Mouse (Mus musculus) limb, embryonic 10.5 days (tissue): ENCODE data around the gene Gipc3. TPM values are rescaled to one million over a fixed set of nuclear protein-coding genes. Genes with fewer than 3 reads are reported as not detected.

Experiments used
- DNase-seq: peaks from one replicate; pipeline ENCODE4 v3.0.0-alpha.2; 2017; ENCODE audit warnings: low spot score
- H3K27ac ChIP-seq: fragments of 300-500 bp; sonication (generic); 2 replicates; pipeline ENCODE4 v1.5.1; 2016; ENCODE audit warnings: mild to moderate bottlenecking
- H3K27me3 ChIP-seq: fragments of 300-500 bp; sonication (generic); 2 replicates; pipeline ENCODE4 v1.6.1; 2016; ENCODE audit warnings: low read depth, mild to moderate bottlenecking; ENCODE audit not compliant: poor library complexity, severe bottlenecking
- H3K36me3 ChIP-seq: fragments of 300-500 bp; sonication (generic); 2 replicates; pipeline ENCODE4 v1.6.1; 2016; ENCODE audit warnings: mild to moderate bottlenecking, moderate library complexity
- H3K4me1 ChIP-seq: fragments of 300-500 bp; sonication (generic); 2 replicates; pipeline ENCODE4 v1.6.1; 2016
- H3K4me3 ChIP-seq: fragments of 300-500 bp; sonication (generic); 2 replicates; pipeline ENCODE4 v1.5.1; 2016; ENCODE audit warnings: mild to moderate bottlenecking, moderate library complexity
- H3K9me3 ChIP-seq: fragments of 300-500 bp; sonication (generic); replicated peaks from 2 replicates; pipeline ENCODE4 v1.6.1; 2016; ENCODE audit warnings: mild to moderate bottlenecking
- WGBS: fragments of 180-500 bp; shearing (Covaris S2); methylation state at CpG from one replicate; pipeline ENCODE4 v1.1.7; 2016; 5-methylcytosine and 5-hydroxymethylcytosine counted together
- polyA plus RNA-seq: library from polyadenylated mRNA; unstranded; fragments of >200 nt; fragmentation: Nextera tagmentation; extraction: Ambion mirVana; gene quantifications from 2 replicates; pipeline ENCODE4 v1.2.1, GENCODE M21; 2016

Gene Gipc3
- polyA plus RNA-seq, 1 experiment from 2014 or later, result 0.09 TPM

GRCm38 (mm10) chr10:81306837-81307682 lies 36.0 kb downstream of the Gipc3 start:
- H3K9me3 ChIP-seq, result no peaks in the 10 kb centered on the region
- no peaks in the 10 kb centered on the region for H3K27me3 ChIP-seq
- H3K27ac ChIP-seq, result no peak overlapping the region
- DNase-seq, result no peak
- peaks cover 83% of the 10 kb centered on the region for H3K36me3 ChIP-seq
- 95% methylated on average over 21 of the region's 21 CpGs for WGBS
- no peak overlapping the region for H3K4me3 ChIP-seq
- peaks cover 29% of the 10 kb centered on the region for H3K4me1 ChIP-seq

- Histone ChIP-seq H3K36me3 (peaks cover 81% of the 10 kb centered on the region), H3K4me3 (no peak overlapping the region), H3K27ac (no peak overlapping the region), H3K27me3 (no peaks in the 10 kb centered on the region), H3K9me3 (no peaks in the 10 kb centered on the region), H3K4me1 (peaks cover 33% of the 10 kb centered on the region)
- no peak for DNase-seq
- 96% methylated on average over 12 of the region's 12 CpGs for WGBS
Measured at GRCm38 (mm10) chr10:81306173-81306668, 36.8 kb downstream of the Gipc3 start.

- Histone ChIP-seq H3K36me3 (peaks cover 77% of the 10 kb centered on the region), H3K27ac (no peak overlapping the region), H3K4me1 (peaks cover 38% of the 10 kb centered on the region), H3K4me3 (no peak overlapping the region), H3K9me3 (no peaks in the 10 kb centered on the region), H3K27me3 (no peaks in the 10 kb centered on the region)
- WGBS, result 96% methylated on average over 14 of the region's 14 CpGs
- DNase-seq, result no peak
Measured at GRCm38 (mm10) chr10:81305663-81306062, 37.4 kb downstream of the Gipc3 start.

GRCm38 (mm10) chr10:81304597-81305238 lies 38.3 kb downstream of the Gipc3 start:
- peak; percentile 66 for DNase-seq
- Histone ChIP-seq H3K27ac (no peak overlapping the region), H3K4me3 (no peak overlapping the region), H3K9me3 (no peaks in the 10 kb centered on the region), H3K4me1 (peaks cover 47% of the 10 kb centered on the region), H3K27me3 (no peaks in the 10 kb centered on the region), H3K36me3 (peaks cover 67% of the 10 kb centered on the region)
- 25% methylated on average over 9 of the region's 9 CpGs for WGBS

GRCm38 (mm10) chr10:81303761-81304160 lies 39.3 kb downstream of the Gipc3 start:
- no peaks in the 10 kb centered on the region for H3K9me3 ChIP-seq
- H3K27me3 ChIP-seq, result no peaks in the 10 kb centered on the region
- H3K27ac ChIP-seq, result no peak overlapping the region
- no peak for DNase-seq
- 84% methylated on average over 7 of the region's 7 CpGs for WGBS
- H3K4me3 ChIP-seq, result no peak overlapping the region
- peaks cover 59% of the 10 kb centered on the region for H3K36me3 ChIP-seq
- H3K4me1 ChIP-seq, result peaks cover 57% of the 10 kb centered on the region

GRCm38 (mm10) chr10:81303258-81303657 lies 39.8 kb downstream of the Gipc3 start:
- Histone ChIP-seq H3K9me3 (no peaks in the 10 kb centered on the region), H3K4me1 (peaks cover 60% of the 10 kb centered on the region), H3K4me3 (peak overlapping the region; percentile 16), H3K27ac (peak overlapping the region; percentile 42; the same call in 1 of the 2 replicates), H3K36me3 (peaks cover 59% of the 10 kb centered on the region), H3K27me3 (no peaks in the 10 kb centered on the region)
- WGBS, result 74% methylated on average over 10 of the region's 10 CpGs
- DNase-seq, result no peak

- no peaks in the 10 kb centered on the region for H3K9me3 ChIP-seq
- peaks cover 65% of the 10 kb centered on the region for H3K4me1 ChIP-seq
- H3K27me3 ChIP-seq, result no peaks in the 10 kb centered on the region
- DNase-seq, result no peak
- peak overlapping the region; percentile 42; the same call in 1 of the 2 replicates for H3K27ac ChIP-seq
- peaks cover 58% of the 10 kb centered on the region for H3K36me3 ChIP-seq
- H3K4me3 ChIP-seq, result peak overlapping the region; percentile 16
- WGBS, result 82% methylated on average over 14 of the region's 14 CpGs
Measured at GRCm38 (mm10) chr10:81302781-81303218, 40.3 kb downstream of the Gipc3 start.

- Histone ChIP-seq H3K9me3 (no peaks in the 10 kb centered on the region), H3K4me3 (peak overlapping the region; percentile 16), H3K27me3 (no peaks in the 10 kb centered on the region), H3K36me3 (peaks cover 53% of the 10 kb centered on the region), H3K4me1 (peaks cover 70% of the 10 kb centered on the region), H3K27ac (peak overlapping the region; percentile 42)
- no peak for DNase-seq
- WGBS, result 81% methylated on average over 4 of the region's 4 CpGs
Measured at GRCm38 (mm10) chr10:81302288-81302687, 40.8 kb downstream of the Gipc3 start.

GRCm38 (mm10) chr10:81301321-81301720 lies 41.7 kb downstream of the Gipc3 start:
- Histone ChIP-seq H3K4me1 (peaks cover 72% of the 10 kb centered on the region), H3K36me3 (peaks cover 50% of the 10 kb centered on the region), H3K27me3 (no peaks in the 10 kb centered on the region), H3K4me3 (no peak overlapping the region), H3K9me3 (no peaks in the 10 kb centered on the region), H3K27ac (no peak overlapping the region)
- DNase-seq, result no peak
- WGBS, result 84% methylated on average over 9 of the region's 9 CpGs

- no peaks in the 10 kb centered on the region for H3K9me3 ChIP-seq
- H3K4me3 ChIP-seq, result no peak overlapping the region
- peaks cover 50% of the 10 kb centered on the region for H3K36me3 ChIP-seq
- no peak overlapping the region for H3K27ac ChIP-seq
- peaks cover 72% of the 10 kb centered on the region for H3K4me1 ChIP-seq
- H3K27me3 ChIP-seq, result no peaks in the 10 kb centered on the region
- DNase-seq, result no peak
- 85% methylated on average over 9 of the region's 9 CpGs for WGBS
Measured at GRCm38 (mm10) chr10:81300352-81300907, 42.6 kb downstream of the Gipc3 start.

- Histone ChIP-seq H3K27ac (no peak overlapping the region), H3K9me3 (no peaks in the 10 kb centered on the region), H3K4me3 (no peak overlapping the region), H3K36me3 (peaks cover 49% of the 10 kb centered on the region), H3K27me3 (no peaks in the 10 kb centered on the region), H3K4me1 (peaks cover 75% of the 10 kb centered on the region)
- DNase-seq, result no peak
- WGBS, result 89% methylated on average over 14 of the region's 14 CpGs
Measured at GRCm38 (mm10) chr10:81299585-81300351, 43.3 kb downstream of the Gipc3 start.

GRCm38 (mm10) chr10:81298369-81299100 lies 44.5 kb downstream of the Gipc3 start:
- Histone ChIP-seq H3K4me3 (no peak overlapping the region), H3K36me3 (peaks cover 47% of the 10 kb centered on the region), H3K9me3 (no peaks in the 10 kb centered on the region), H3K4me1 (peaks cover 77% of the 10 kb centered on the region), H3K27ac (0 out of 2 replicates have a peak overlapping the region, but pooled peaks have one; percentile 19), H3K27me3 (no peaks in the 10 kb centered on the region)
- no peak for DNase-seq
- 93% methylated on average over 17 of the region's 17 CpGs for WGBS
